Mouse (Mus musculus): ENCODE data around the gene Fam214a.

Fam214a gene

GRCm38 (mm10) chr9:74952756-74953247 is at the start of gene Fam214a:
Fam214a (plus strand) TSS chr9:74952884.
- DNase-seq = peak; percentile 96

DNA sequence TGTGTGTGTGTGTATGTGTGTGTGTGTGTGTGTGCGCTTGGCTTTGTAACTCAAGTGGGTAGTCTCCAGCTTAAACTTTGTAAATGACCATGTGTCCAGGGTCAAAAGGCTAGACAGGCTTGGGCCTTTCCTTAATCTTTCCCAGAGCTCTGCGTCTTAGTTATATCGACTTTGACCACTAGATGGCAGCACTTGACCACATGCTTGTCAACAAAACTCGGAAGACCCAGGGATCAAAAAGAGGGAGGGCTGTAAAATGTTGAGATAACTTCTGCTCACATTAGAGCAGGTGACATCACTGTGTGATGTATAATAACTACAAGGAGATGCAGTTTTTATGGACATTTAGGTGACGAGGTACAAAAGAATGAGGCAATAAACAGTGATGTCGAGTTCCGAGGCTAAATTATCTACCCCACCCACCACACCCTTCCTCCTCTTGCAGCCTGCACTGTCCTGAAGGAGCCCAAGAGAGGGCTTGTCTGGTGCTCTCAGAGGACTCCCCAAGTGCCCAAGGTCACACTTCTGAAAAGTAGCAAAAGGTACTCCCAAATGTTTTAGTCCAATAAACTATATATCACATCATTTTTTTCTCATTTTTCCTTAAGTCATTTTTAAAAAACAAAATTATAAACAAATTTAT is 47.7 kb upstream of the Fam214a start:
- peak; percentile 93 for DNase-seq

- DNase-seq = peak; percentile 88
Observed at GRCm38 (mm10) chr9:74906951-74907350, 45.7 kb upstream of the Fam214a start.

DNA sequence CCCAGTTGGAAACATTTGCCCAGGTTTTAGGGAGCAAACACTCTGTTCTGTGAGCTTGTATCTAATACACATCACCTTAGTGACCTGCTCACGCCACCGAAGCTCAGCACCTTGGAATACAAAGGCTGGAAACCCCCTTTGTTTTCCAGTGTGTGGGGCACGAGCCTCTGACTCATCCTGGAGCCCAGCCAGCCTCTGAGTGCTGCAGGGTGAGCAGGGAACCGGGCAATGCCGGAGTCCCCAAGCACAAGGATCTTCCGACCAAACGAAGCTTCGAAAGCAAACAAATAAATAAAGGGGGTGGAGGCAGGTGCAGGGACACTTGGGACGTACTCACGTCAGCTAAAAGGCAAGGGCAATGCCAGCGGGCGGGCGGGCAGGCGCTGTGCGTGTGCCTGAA is 43.4 kb upstream of the Fam214a start:
- peak; percentile 72 for DNase-seq

GRCm38 (mm10) chr9:74910226-74910759 is 42.4 kb upstream of the Fam214a start:
- DNase-seq = no peak

DNA sequence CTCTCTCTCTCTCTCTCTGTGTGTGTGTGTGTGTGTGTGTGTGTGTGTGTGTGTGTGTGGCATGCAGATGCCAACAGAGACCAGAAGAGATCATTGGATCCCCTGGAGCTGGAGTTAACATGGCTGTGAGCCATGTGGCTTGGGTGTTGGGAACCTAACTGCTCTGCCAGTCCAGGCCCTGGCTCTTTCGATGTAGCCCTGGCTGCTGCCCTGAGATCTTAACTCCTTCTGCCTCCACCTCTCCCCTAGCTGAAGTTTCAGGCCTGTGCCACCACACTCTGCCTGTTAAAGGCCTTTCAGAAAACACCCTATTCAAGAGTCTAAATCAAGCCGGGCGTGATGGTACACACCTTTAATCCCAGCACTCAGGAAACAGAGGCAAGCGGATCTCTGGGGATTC is 41.3 kb upstream of the Fam214a start:
- no peak for DNase-seq

- no peak for DNase-seq
Observed at GRCm38 (mm10) chr9:74911919-74912318, 40.8 kb upstream of the Fam214a start.

DNA sequence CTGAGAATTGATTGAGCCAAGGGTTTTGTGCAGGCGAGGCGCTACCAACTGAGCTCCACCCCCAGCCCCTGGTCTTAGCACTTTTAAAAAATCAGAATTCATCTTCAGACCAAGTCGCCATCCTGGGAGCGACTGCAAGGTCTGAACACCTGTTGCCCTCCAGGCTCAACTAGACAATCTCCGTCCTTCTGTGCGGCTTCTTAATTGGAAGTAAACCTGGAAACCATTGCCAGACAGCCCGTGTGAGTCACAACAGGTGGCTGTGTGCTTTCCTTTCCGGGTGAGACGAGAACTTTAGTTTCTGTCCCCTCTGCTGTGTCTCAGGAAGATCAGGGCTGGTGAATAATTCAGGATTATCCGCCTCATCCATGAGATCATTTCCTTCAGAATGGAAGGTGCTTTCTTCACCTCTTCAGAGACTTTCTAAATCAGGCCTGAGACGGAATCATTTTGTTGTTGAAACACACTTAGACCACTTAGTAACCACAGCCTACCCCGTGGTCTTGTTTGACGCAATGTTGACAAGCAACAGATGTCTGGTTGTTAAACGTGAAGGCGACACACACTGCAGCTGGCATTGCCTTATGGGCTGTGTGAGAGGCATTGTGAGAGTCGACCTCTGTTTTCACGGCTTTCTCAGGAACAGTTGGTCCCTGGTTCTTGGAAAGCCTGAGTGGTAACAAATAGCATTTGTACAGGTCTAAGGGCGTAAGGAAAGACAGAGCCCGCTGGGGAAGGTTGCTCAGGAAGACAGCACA is 39.9 kb upstream of the Fam214a start:
- peak; percentile 46 for DNase-seq

DNA sequence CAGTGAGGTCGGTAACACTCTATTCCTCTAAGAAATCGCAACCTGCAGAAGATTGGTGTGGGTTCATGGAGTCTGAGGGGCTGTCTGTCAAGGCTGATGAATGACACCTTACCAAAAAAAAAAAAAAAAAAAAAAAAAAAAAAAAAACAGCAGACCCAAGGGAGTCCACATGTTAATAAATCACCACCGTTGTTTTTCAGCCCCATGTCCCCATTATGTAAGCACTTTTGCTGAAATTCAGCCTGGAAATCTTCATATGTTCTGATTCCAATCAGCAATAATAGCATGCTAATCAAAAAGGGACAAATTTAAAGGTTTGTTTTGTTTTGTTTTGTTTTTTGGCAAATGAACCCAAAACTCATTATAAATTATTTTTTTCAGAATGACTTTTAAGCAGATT is 37.1 kb upstream of the Fam214a start:
- no peak for DNase-seq

GRCm38 (mm10) chr9:74920450-74920849 is 32.2 kb upstream of the Fam214a start:
- peak; percentile 39 for DNase-seq

GRCm38 (mm10) chr9:74921422-74921821 is 31.3 kb upstream of the Fam214a start:
- no peak for DNase-seq

DNA sequence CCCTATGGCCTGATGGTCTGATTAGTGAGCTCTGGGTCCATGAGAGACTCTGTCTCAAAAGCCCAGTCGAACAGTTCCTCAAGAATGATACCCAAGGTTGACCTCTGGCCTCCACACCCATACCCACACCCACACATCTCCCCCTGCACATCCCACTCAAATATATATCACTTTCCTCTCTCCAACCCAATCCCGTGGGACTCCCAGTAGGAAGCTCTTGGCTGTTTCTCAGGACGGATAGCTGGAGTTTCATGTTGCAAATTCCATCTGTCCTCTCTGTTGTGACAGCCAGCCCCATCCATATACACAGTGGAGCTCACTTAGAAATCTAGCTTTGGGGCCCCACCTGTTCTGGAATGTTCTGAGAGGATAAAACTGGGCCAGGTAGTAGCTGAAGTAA is 29.8 kb upstream of the Fam214a start:
- DNase-seq = no peak

DNA sequence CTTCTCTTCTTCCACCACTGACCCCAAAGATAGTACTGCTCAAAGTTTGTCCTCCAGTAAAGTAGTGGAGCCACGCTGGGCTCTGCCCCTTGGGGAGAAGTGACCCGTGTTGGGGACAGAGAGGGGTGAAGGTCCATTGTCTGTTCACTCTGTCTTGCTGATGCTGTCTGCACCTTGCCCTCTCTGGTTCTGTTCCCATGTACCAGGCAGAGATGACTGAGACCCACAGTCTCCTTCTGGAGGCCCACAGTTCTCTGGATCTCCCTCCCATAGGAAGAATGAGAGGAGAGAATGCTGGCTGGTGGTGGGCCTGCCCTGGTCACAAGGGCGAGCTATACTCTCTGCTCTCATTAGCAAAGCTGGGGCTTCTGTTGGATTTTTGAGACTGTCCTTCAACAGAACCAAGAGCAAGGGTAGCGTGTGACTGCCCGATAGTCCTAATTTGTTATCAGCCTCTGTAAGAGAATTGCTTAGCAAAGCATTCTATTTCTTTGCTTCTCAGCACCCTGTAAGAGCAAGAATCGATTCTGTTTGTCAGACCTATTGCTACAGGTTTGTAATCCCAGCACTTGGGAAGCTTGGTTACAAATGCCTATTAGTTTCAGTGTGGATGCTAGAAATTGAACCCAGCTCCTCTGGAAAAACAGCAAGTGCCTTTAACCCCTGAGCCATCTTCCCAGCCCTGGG is 29.2 kb upstream of the Fam214a start:
- DNase-seq = no peak

- DNase-seq = no peak
Observed at GRCm38 (mm10) chr9:74925220-74925769, 27.4 kb upstream of the Fam214a start.

DNA sequence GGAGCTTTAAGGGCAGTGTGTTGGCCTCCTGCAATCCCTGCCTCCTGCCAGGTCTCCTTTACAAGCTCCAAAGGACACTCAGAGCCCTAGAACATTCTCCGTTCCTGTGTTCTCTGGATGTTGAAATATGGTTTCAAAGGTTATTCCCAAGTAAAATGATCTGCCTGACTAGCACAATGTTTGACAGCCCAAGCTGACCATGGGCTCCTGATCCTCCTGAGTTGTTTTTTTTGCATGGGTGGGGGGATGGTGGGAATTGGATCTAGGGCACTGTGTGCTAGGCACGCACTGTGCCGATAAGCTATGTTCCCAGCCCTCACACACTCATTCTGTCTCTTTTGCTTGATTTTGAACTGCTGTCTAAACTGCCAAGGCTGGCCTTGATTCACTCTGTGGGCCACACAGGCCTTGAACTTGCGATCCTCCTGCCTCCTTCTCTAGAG is 22.7 kb upstream of the Fam214a start:
- DNase-seq = no peak

- no peak for DNase-seq
Observed at GRCm38 (mm10) chr9:74930653-74931052, 22.0 kb upstream of the Fam214a start.

DNA sequence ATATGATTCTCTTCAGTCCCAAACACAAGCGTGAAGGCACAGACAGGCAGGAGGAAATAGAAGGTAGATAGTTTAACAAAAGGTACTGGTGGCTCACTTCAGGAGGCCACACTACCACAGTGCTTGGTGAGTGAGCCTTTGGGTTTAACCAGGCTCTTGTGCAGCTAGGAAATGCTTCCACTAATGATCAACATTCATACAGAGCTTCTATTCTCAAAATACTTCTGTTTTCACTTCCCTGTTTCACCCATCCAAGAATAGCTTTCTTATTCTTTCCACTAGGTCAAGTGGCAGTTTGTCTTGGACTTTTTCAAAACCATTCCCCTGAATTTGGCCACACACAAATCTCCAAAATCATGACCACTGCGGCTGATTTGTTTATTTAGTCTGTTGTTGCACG is 17.4 kb upstream of the Fam214a start:
- DNase-seq = no peak

- no peak for DNase-seq
Observed at GRCm38 (mm10) chr9:74937761-74938160, 14.9 kb upstream of the Fam214a start.

GRCm38 (mm10) chr9:74938670-74939534 is 13.8 kb upstream of the Fam214a start:
- DNase-seq = peak; percentile 78

- no peak for DNase-seq
Observed at GRCm38 (mm10) chr9:74946713-74947402, 5.8 kb upstream of the Fam214a start.

DNA sequence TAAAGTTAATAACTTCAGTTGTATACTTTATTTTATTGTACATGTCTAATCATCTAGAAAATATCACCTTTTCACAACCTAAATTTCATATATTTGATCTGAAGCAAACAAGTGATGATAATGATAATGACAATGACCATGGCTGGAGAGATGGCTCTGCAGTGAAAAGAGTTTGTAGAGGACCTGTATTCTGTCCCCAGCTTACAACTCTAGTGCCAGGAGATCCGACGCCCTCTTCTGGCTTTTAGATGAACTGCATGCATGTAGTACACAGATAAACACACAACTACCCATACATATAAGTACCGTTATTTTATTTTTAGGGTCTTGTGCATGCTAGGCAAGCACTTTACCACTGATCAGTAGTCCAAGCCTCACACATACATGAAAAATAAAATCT is 1.2 kb upstream of the Fam214a start:
- DNase-seq = peak; percentile 37
